In the genomic region with DNA sequence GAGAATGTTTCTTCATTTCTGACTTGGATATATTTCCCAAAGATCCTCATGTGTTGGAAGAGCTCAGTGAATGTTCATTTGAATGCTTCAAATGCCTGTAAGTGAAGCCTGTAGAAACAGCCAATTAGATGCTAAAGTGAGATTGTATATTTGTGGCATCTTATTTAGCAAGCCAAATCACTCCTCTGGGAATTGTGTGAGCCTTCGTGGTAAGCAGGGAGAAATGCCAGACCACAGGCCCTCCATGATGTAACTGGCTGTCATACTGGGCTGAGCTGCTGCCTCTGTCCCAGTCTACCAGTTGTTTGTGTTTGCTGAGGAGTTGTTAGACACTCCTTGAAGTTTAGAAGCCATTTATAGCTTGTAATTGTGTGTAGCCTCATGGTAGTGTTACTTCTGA, we compare ENCODE assay signal across 23 mouse cellular contexts. TPM values are rescaled to one million over a fixed set of nuclear protein-coding genes. Genes with fewer than 3 reads are reported as not detected.
A peak's percentile ranks its signal among the peaks of the same experiment; 100 is the strongest.
DNase-seq lines count a peak whose midpoint lies in the region; ATAC-seq and TF ChIP-seq lines count a peak whose summit lies in the region.
"Had no signal": no experiment of that assay in that cellular context is flagged by ENCODE, and none has a peak within 500 bp of the region (broad histone marks: within the 10 kb centered on the region; RNA-seq: fewer than 3 reads in every experiment).

No protein-coding gene starts in this region.

- no peak overlapping the region for H3K4me2 ChIP-seq in intestine, embryonic 15.5 days (replicated peaks)
- H3K4me2 ChIP-seq: hindbrain, embryonic 14.5 days; liver, embryonic 11.5 days; lung, embryonic 15.5 days had no signal

- TF ChIP-seq CTCF in cerebellum, adult 2 months (IDR thresholded peaks at IDR 0.05; ENCODE audit: borderline replicate concordance, insufficient read depth, low read depth, low read length) = no peak

- H3K9me3 ChIP-seq in intestine, embryonic 15.5 days = no peaks in the 10 kb centered on the region
- H3K9me3 ChIP-seq: lung, embryonic 15.5 days had no signal

- no peaks in the 10 kb centered on the region for H3K27me3 ChIP-seq in intestine, embryonic 15.5 days (replicated peaks)
- H3K27me3 ChIP-seq in cerebellum, adult 2 months (ENCODE audit: control insufficient read depth, insufficient read depth, low read length) = no peaks in the 10 kb centered on the region
- H3K27me3 ChIP-seq: lung, embryonic 15.5 days had no signal

- no peaks in the 10 kb centered on the region for H3K4me1 ChIP-seq in intestine, embryonic 15.5 days (replicated peaks)
- no peaks in the 10 kb centered on the region for H3K4me1 ChIP-seq in cerebellum, adult 2 months (ENCODE audit: control insufficient read depth, insufficient read depth, low read length)
- H3K4me1 ChIP-seq: lung, embryonic 15.5 days had no signal

- 77% methylated on average over 1 of the region's 1 CpGs for WGBS in intestine, embryonic 15.5 days
- WGBS in cerebellum, adult 2 months = 8% methylated on average over 1 of the region's 1 CpGs

- H3K4me3 ChIP-seq in intestine, embryonic 15.5 days (replicated peaks) = no peak overlapping the region
- H3K4me3 ChIP-seq in cerebellum, adult 2 months (replicated peaks; ENCODE audit: insufficient read depth, low read depth, low read length) = no peak overlapping the region
- H3K4me3 ChIP-seq: erythroblast, embryonic 14.5 days; lung, embryonic 15.5 days had no signal

- TF ChIP-seq POLR2A in cerebellum, adult 2 months (IDR thresholded peaks at IDR 0.05; ENCODE audit: borderline replicate concordance, insufficient read depth, low read length) = no peak

- no peak for DNase-seq in frontal cortex, adult 2 months (ENCODE audit: extremely low spot score in 1 of 2, low spot score in 1 of 2)
- DNase-seq in 416B (ENCODE audit: low read depth) = peak; percentile 37
- DNase-seq in NIH3T3 (ENCODE audit: low read depth) = peak; percentile 95
- DNase-seq in fibroblast of lung, adult 2 months (ENCODE audit: low read depth) = peak; percentile 85
- no peak for DNase-seq in embryo, embryonic 10 days (ENCODE audit: low spot score)
- no peak for DNase-seq in cerebellum, adult 2 months
- DNase-seq: cerebellum, postnatal 14 days; forebrain, postnatal 0 days; gastrocnemius, postnatal 14 days; heart, postnatal 14 days; left cerebral cortex, postnatal 4 days; right cerebral cortex, adult 18-20 months; spleen, adult 18-20 months; thymus, adult 18-20 months had no signal

- no peak overlapping the region for H3K9ac ChIP-seq in intestine, embryonic 15.5 days
- H3K9ac ChIP-seq: forebrain, postnatal 0 days; hindbrain, embryonic 14.5 days; lung, embryonic 15.5 days had no signal

- no peak overlapping the region for H3K27ac ChIP-seq in intestine, embryonic 15.5 days
- no peak overlapping the region for H3K27ac ChIP-seq in cerebellum, adult 2 months (ENCODE audit: insufficient read depth, low read length)
- H3K27ac ChIP-seq: hindbrain, embryonic 14.5 days; kidney, postnatal 0 days; lung, embryonic 15.5 days had no signal

- peaks cover 7% of the 10 kb centered on the region; the same call in 1 of the 2 replicates for H3K36me3 ChIP-seq in intestine, embryonic 15.5 days

- ATAC-seq in frontal cortex, adult (ENCODE audit: low TSS enrichment) = peak; percentile 58
- no peak for ATAC-seq in intestine, embryonic 15.5 days
- ATAC-seq: forebrain, postnatal 0 days; intestine, embryonic 16.5 days; midbrain, embryonic 16.5 days had no signal

RNA-seq across cellular contexts. Expression of a gene that starts 15.2 kb away (rescaled TPM):
- 11.6 TPM in 2 replicates for polyA plus RNA-seq in frontal cortex, adult 2 months (2012; rRNA removed)
- polyA plus RNA-seq in intestine, embryonic 15.5 days (2015; fragmentation: Nextera tagmentation; extraction: Ambion mirVana) = 44.7 and 53.2 TPM in 2 replicates
- polyA plus RNA-seq in cerebellum, adult 2 months (2012; rRNA removed) = 9.5 and 10.5 TPM in 2 replicates

Comparison
In these comparisons a context has a peak if more than half of its experiments do, and no peak if none do; other contexts are left out.
1. DNase-seq: peak in 416B (single experiment), NIH3T3 (single experiment) and fibroblast of lung, adult 2 months (single experiment); none in frontal cortex, adult 2 months (0 of 2), embryo, embryonic 10 days (single experiment) and cerebellum, adult 2 months (0 of 2).